Mouse (Mus musculus) lung, postnatal 0 days (tissue): ENCODE data around the gene Olfr32.
"Not testable (repeated sequence)": the region's sequence is repeated elsewhere in the genome, so short reads cannot be mapped to it uniquely, and the experiment has no call there.

ENCODE experiments used
- CTCF ChIP-seq: IDR thresholded peaks from 2 replicates; pipeline ENCODE4 v1.5.1; 2016; ENCODE audit warnings: antibody characterized with exemption, mild to moderate bottlenecking
- EP300 ChIP-seq: IDR thresholded peaks from 2 replicates; pipeline ENCODE4 v1.6.1; 2016; ENCODE audit warnings: antibody characterized with exemption, mild to moderate bottlenecking, control low read depth

GRCm38 (mm10) chr2:90187082-90187481, 45.0 kb upstream of the Olfr32 start:
- not testable (repeated sequence) for TF ChIP-seq CTCF, EP300
